Mouse (Mus musculus) heart, adult 2 months (tissue): ENCODE measurements around the gene Ltbr.

ENCODE experiments used
- CTCF ChIP-seq: fragments of 200-600 bp; IDR thresholded peaks from 2 replicates; pipeline ENCODE4 v1.8.1; 2022; ENCODE audit warnings: antibody characterized with exemption, mild to moderate bottlenecking, moderate library complexity
- EP300 ChIP-seq: fragments of 200-500 bp; IDR thresholded peaks from 2 replicates; pipeline ENCODE4 v1.6.1; 2011; ENCODE audit warnings: low read depth, low read length, control low read depth; ENCODE audit not compliant: insufficient read depth
- POLR2A ChIP-seq: fragments of 200-500 bp; IDR thresholded peaks from 2 replicates; pipeline ENCODE4 v1.6.1; 2011; ENCODE audit warnings: mild to moderate bottlenecking, low read depth, low read length, control low read depth; ENCODE audit not compliant: insufficient read depth

- TF ChIP-seq POLR2A: no peak
- no peak for TF ChIP-seq EP300
- TF ChIP-seq CTCF: no peak
Observed at GRCm38 (mm10) chr6:125352046-125352384, 38.3 kb upstream of the Ltbr start.
